Mouse (Mus musculus): ENCODE measurements at regions not wholly inside any gene's neighbourhood (a gene's known extent, or its start where the extent isn't known, plus 50 kb on each side); places are given as distances from the start of the nearest gene placed in this dataset.

- H3K27ac ChIP-seq (ENCODE audit: insufficient read depth, low read length) = no peak overlapping the region
- H3K4me3 ChIP-seq (ENCODE audit: insufficient read depth, low read length) = no peak overlapping the region
- TF ChIP-seq POLR2A (IDR thresholded peaks at IDR 0.05; ENCODE audit: extremely low read depth, insufficient read depth, low read length) (no peak), CTCF (IDR thresholded peaks at IDR 0.05; ENCODE audit: extremely low read depth, insufficient read depth, low read length) (no peak)
- H3K4me1 ChIP-seq (ENCODE audit: control insufficient read depth, insufficient read depth, low read length) = no peaks in the 10 kb centered on the region
Observed at GRCm38 (mm10) chr10:96519411-96519810, 97.4 kb upstream of the Btg1 start.

DNA sequence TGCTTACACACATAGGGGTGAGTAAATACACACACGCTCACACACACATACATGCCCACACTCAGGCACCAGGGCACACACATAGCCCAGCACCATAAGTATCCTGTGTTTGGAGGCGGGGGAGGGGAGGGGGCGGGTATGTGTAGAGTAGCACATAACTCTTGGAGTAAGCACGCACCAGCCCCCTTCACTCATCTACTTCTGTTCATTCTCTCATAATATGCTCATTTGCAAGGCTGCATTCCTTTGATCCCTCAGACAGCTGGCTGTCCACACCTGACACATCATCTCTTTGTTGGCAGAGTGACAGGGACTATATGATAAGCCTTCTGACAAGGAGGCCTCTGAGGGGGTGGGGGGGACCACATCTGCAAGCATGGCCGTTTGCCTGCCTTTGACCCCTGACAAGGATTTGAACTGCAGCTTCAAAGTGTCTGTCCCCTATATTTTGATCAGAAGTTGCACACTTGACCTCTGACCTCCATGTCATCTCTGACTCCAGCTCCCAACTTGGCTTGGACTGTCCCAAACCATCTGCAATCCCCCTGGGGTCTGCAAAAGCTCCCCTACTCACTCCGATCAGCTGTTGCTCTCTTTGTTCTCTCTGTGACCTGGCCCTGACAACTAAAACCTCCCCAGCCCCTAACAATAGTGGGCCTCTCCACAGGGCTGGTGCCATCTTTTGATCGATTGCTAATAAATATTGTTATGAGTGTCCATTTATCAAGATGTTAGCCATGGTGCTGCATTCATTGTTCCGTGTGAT, 95.6 kb upstream of the Btg1 start:
- H3K27ac ChIP-seq (ENCODE audit: insufficient read depth, low read length) = no peak overlapping the region
- H3K4me1 ChIP-seq (ENCODE audit: control insufficient read depth, insufficient read depth, low read length) = no peaks in the 10 kb centered on the region
- no peak overlapping the region for H3K4me3 ChIP-seq (ENCODE audit: insufficient read depth, low read length)
- TF ChIP-seq POLR2A (IDR thresholded peaks at IDR 0.05; ENCODE audit: extremely low read depth, insufficient read depth, low read length) (no peak), CTCF (IDR thresholded peaks at IDR 0.05; ENCODE audit: extremely low read depth, insufficient read depth, low read length) (no peak)

DNA sequence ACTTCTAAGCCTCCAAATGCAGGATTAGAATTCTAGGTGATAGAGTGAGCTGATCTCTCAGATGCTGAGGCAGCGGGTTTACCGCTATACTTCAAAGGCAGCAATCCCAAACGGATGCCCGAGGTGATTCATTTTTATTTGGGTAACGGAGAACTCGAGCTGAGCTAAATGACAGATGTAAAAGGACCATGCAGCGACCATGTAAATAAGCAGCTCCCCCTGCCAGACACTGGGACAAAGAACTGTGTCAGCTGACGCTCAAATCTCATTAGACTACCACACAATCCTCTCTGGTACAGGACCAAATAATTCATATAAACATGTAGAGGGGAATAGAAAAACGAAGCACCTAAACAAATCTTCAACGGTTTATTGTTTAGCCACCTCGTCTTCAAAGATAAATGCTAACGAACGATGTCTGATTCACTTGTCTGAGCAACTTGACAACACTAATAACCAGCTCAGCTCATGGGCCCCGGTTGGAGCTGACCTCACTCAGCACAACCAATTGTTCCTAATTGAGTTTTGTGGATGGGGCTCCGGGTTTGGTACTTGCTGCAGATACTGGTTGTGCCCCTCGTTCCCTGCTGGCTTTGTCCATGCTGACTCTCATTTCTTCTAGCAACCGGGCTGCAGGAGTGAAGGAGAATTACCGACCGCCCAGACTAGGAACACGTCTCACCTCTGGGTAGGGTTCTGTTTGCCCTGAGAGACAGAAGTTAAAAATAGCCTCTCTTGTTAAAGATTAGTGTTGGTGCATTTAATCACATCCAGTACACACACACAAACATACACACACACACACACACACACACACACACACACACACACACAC, 92.6 kb upstream of the Btg1 start:
- H3K27ac ChIP-seq (ENCODE audit: insufficient read depth, low read length) = no peak overlapping the region
- no peak for TF ChIP-seq CTCF (IDR thresholded peaks at IDR 0.05; ENCODE audit: extremely low read depth, insufficient read depth, low read length)
- TF ChIP-seq POLR2A (IDR thresholded peaks at IDR 0.05; ENCODE audit: extremely low read depth, insufficient read depth, low read length) = no peak
- H3K4me3 ChIP-seq (ENCODE audit: insufficient read depth, low read length) = no peak overlapping the region
- H3K4me1 ChIP-seq (ENCODE audit: control insufficient read depth, insufficient read depth, low read length) = no peaks in the 10 kb centered on the region

DNA sequence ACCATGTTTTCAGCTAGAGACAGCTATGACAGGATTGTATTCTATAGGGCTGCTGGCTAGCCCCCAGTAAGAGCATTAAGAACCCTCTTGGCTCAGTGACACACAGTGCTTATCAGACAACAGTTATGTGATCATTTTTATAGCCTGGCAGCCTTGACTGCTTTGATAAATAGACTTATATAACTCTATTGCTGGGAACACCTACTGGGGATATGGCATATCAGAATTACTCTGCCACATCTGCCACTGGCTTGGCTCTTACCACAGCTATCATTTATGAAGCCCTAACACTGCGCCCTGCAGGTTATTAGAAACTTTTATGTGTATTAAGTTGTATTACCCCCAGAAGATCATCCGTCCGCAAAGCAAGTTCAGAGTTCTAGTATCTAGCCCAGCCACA, 88.9 kb upstream of the Btg1 start:
- no peak for TF ChIP-seq POLR2A (IDR thresholded peaks at IDR 0.05; ENCODE audit: extremely low read depth, insufficient read depth, low read length)
- TF ChIP-seq CTCF (IDR thresholded peaks at IDR 0.05; ENCODE audit: extremely low read depth, insufficient read depth, low read length) = no peak

GRCm38 (mm10) chr10:96534547-96535124, 82.2 kb upstream of the Btg1 start:
- no peak overlapping the region for H3K27ac ChIP-seq (ENCODE audit: insufficient read depth, low read length)
- no peaks in the 10 kb centered on the region for H3K4me1 ChIP-seq (ENCODE audit: control insufficient read depth, insufficient read depth, low read length)
- TF ChIP-seq CTCF (IDR thresholded peaks at IDR 0.05; ENCODE audit: extremely low read depth, insufficient read depth, low read length) (no peak), POLR2A (IDR thresholded peaks at IDR 0.05; ENCODE audit: extremely low read depth, insufficient read depth, low read length) (no peak)
- no peak overlapping the region for H3K4me3 ChIP-seq (ENCODE audit: insufficient read depth, low read length)

More for the DNA sequence above, 88.9 kb upstream of the Btg1 start:
- Histone ChIP-seq H3K27ac (ENCODE audit: insufficient read depth, low read length) (no peak overlapping the region), H3K4me3 (ENCODE audit: insufficient read depth, low read length) (no peak overlapping the region), H3K4me1 (ENCODE audit: control insufficient read depth, insufficient read depth, low read length) (no peaks in the 10 kb centered on the region)

- Histone ChIP-seq H3K27ac (ENCODE audit: insufficient read depth, low read length) (no peak overlapping the region), H3K4me1 (ENCODE audit: control insufficient read depth, insufficient read depth, low read length) (no peaks in the 10 kb centered on the region), H3K4me3 (ENCODE audit: insufficient read depth, low read length) (no peak overlapping the region)
- TF ChIP-seq POLR2A (IDR thresholded peaks at IDR 0.05; ENCODE audit: extremely low read depth, insufficient read depth, low read length) (no peak), CTCF (IDR thresholded peaks at IDR 0.05; ENCODE audit: extremely low read depth, insufficient read depth, low read length) (no peak)
Observed at GRCm38 (mm10) chr10:96535461-96535860, 81.3 kb upstream of the Btg1 start.

DNA sequence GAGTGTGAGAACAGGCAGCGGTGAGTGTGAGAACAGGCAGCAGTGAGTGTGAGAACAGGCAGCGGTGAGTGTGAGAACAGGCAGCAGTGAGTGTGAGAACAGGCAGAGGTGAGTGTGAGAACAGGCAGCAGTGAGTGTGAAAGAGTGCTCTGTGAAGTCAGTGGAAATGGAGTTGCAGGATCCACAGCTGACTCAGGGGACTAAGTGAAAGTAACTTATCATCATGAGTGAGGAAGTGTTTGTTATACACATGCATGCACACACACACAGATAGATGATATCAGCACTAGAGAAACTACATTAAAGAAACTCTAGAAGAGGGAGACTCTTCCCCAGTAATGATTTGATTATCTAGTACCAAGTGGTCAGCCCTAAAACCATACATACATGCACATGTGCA, 76.0 kb upstream of the Btg1 start:
- H3K4me1 ChIP-seq (ENCODE audit: control insufficient read depth, insufficient read depth, low read length) = no peaks in the 10 kb centered on the region
- H3K27ac ChIP-seq (ENCODE audit: insufficient read depth, low read length) = no peak overlapping the region
- TF ChIP-seq CTCF (IDR thresholded peaks at IDR 0.05; ENCODE audit: extremely low read depth, insufficient read depth, low read length) = no peak
- TF ChIP-seq POLR2A (IDR thresholded peaks at IDR 0.05; ENCODE audit: extremely low read depth, insufficient read depth, low read length) = no peak
- H3K4me3 ChIP-seq (ENCODE audit: insufficient read depth, low read length) = no peak overlapping the region

DNA sequence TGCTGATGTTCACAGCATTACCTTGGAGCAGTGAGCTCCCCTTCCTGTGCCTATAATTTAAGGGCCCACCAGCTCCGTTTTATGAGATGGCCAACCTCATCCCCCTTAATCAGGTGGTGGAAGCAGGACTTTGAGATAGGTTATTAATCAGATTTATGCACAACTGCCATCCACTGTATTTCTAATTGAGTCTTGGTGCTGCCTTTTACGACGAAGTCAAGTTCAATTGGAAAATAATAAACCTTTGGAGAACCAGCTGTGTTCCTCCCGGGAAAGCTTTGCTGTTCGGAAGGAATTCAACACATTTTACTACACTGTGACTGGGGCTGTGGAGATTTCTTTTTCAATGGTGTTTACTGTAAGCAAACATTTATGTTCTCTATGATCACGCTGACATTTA, 71.5 kb upstream of the Btg1 start:
- H3K4me1 ChIP-seq (ENCODE audit: control insufficient read depth, insufficient read depth, low read length) = no peaks in the 10 kb centered on the region
- H3K27ac ChIP-seq (ENCODE audit: insufficient read depth, low read length) = no peak overlapping the region
- no peak for TF ChIP-seq CTCF (IDR thresholded peaks at IDR 0.05; ENCODE audit: extremely low read depth, insufficient read depth, low read length)
- no peak for TF ChIP-seq POLR2A (IDR thresholded peaks at IDR 0.05; ENCODE audit: extremely low read depth, insufficient read depth, low read length)
- H3K4me3 ChIP-seq (ENCODE audit: insufficient read depth, low read length) = no peak overlapping the region

GRCm38 (mm10) chr10:96545761-96546388, 70.9 kb upstream of the Btg1 start:
- TF ChIP-seq CTCF (IDR thresholded peaks at IDR 0.05; ENCODE audit: extremely low read depth, insufficient read depth, low read length) (no peak), POLR2A (IDR thresholded peaks at IDR 0.05; ENCODE audit: extremely low read depth, insufficient read depth, low read length) (no peak)
- no peak overlapping the region for H3K4me3 ChIP-seq (ENCODE audit: insufficient read depth, low read length)
- H3K27ac ChIP-seq (ENCODE audit: insufficient read depth, low read length) = no peak overlapping the region
- H3K4me1 ChIP-seq (ENCODE audit: control insufficient read depth, insufficient read depth, low read length) = no peaks in the 10 kb centered on the region
